Mouse (Mus musculus) ES-E14 (cell line): Measurements from ENCODE around the gene Fam69a. TPM values are rescaled to one million over a fixed set of nuclear protein-coding genes. Genes with fewer than 3 reads are reported as not detected.

ENCODE experiments used
- DNase-seq: peaks from one replicate; pipeline ENCODE4 v3.0.0-alpha.2; 2013; ENCODE audit warnings: low read depth, low spot score
- H3K27ac ChIP-seq: 2 replicates; pipeline ENCODE4 v1.5.1; 2012; ENCODE audit warnings: low read depth, mild to moderate bottlenecking, low read length, moderate library complexity, mixed read lengths; ENCODE audit not compliant: poor library complexity, insufficient read depth, severe bottlenecking
- H3K36me3 ChIP-seq: 2 replicates; pipeline ENCODE4 v1.6.1; 2012; ENCODE audit warnings: mild to moderate bottlenecking, low read length, moderate library complexity, mixed read lengths; ENCODE audit not compliant: control insufficient read depth, poor library complexity, insufficient read depth, severe bottlenecking
- H3K4me1 ChIP-seq, 2 experiments: fragments of 150-350 bp in 1 of 2; sonication (generic) in 1 of 2; 2 replicates each; pipeline ENCODE4 v1.6.1; 2012; ENCODE audit warnings: low read length in 2 of 2, mild to moderate bottlenecking in 1 of 2, mixed read lengths in 1 of 2; ENCODE audit not compliant: control insufficient read depth in 2 of 2, insufficient read depth in 2 of 2, poor library complexity in 1 of 2
- H3K4me3 ChIP-seq, 2 experiments: fragments of 150-350 bp in 1 of 2; sonication (generic) in 1 of 2; 2 replicates each; pipeline ENCODE4 v1.5.1; 2012; ENCODE audit warnings: low read length in 2 of 2, low read depth in 1 of 2, mild to moderate bottlenecking in 1 of 2, mixed read lengths in 1 of 2; ENCODE audit not compliant: insufficient read depth in 1 of 2, poor library complexity in 1 of 2, severe bottlenecking in 1 of 2
- H3K9ac ChIP-seq: 2 replicates; pipeline ENCODE4 v1.6.1; 2012; ENCODE audit warnings: low read depth, mild to moderate bottlenecking, low read length, mixed read lengths; ENCODE audit not compliant: poor library complexity, insufficient read depth, severe bottlenecking
- H3K9me3 ChIP-seq: fragments of 150-350 bp; sonication (generic); 2 replicates; pipeline ENCODE4 v1.6.1; 2012; ENCODE audit warnings: low read depth, mild to moderate bottlenecking, low read length; ENCODE audit not compliant: control insufficient read depth, insufficient read depth
- CHD2 ChIP-seq: IDR thresholded peaks from 2 replicates; pipeline ENCODE4 v1.6.1; 2014; ENCODE audit warnings: mild to moderate bottlenecking, low read depth, low read length, inconsistent platforms
- HCFC1 ChIP-seq: IDR thresholded peaks from 2 replicates; pipeline ENCODE4 v1.6.1; 2012; ENCODE audit warnings: low read length, inconsistent platforms, borderline replicate concordance; ENCODE audit not compliant: insufficient read depth
- MAFK ChIP-seq: IDR thresholded peaks from 2 replicates; pipeline ENCODE4 v1.6.1; 2014; ENCODE audit warnings: mild to moderate bottlenecking, low read depth, low read length, inconsistent platforms; ENCODE audit not compliant: insufficient read depth
- ZC3H11A ChIP-seq: IDR thresholded peaks from 2 replicates; pipeline ENCODE4 v1.6.1; 2012; ENCODE audit warnings: low read depth, mild to moderate bottlenecking, inconsistent platforms, low read length, borderline replicate concordance
- ZNF384 ChIP-seq: IDR thresholded peaks from 2 replicates; pipeline ENCODE4 v1.6.1; 2012; ENCODE audit warnings: low read depth, low read length, inconsistent platforms
- in situ Hi-C, 2 experiments: fragments of 600-800 bp; cut with MboI; formaldehyde crosslinking; loops; one replicate each; pipeline ENCODE4 v1.15.1; 2025; ENCODE audit warnings: low sequenced_read_pairs in 2 of 2, inconsistent platforms in 1 of 2; ENCODE audit not compliant: unreplicated experiment in 2 of 2
- total RNA-seq: library from RNA; depleted of rRNA; stranded (reverse); fragments of 300-350 nt; gene quantifications from 2 replicates; pipeline ENCODE4 v1.2.3, GENCODE M21; 2012

Gene Fam69a
- total RNA-seq, 1 experiment: 7.5 TPM

GRCm38 (mm10) chr5:108017232-108017631, 30.3 kb upstream of the Fam69a start:
- H3K9ac ChIP-seq: no peak overlapping the region
- no peak overlapping the region for H3K27ac ChIP-seq
- H3K9me3 ChIP-seq: no peaks in the 10 kb centered on the region
- in situ Hi-C loops: no loop called here
- TF ChIP-seq ZC3H11A: no peak
- no peak for TF ChIP-seq HCFC1
- TF ChIP-seq MAFK: no peak
- H3K4me3 ChIP-seq: no peak overlapping the region
- no peaks in the 10 kb centered on the region for H3K36me3 ChIP-seq
- no peak for DNase-seq
- no peaks in the 10 kb centered on the region for H3K4me1 ChIP-seq

- Histone ChIP-seq H3K27ac (no peak overlapping the region), H3K4me1 (no peaks in the 10 kb centered on the region), H3K36me3 (no peaks in the 10 kb centered on the region), H3K9me3 (no peaks in the 10 kb centered on the region), H3K4me3 (no peak overlapping the region), H3K9ac (no peak overlapping the region)
- TF ChIP-seq ZC3H11A (no peak), ZNF384 (no peak), HCFC1 (no peak)
- in situ Hi-C loops: no loop called here
- DNase-seq: no peak
These were observed 28.5 kb upstream of the Fam69a start for GRCm38 (mm10) chr5:108015422-108015821.

DNA sequence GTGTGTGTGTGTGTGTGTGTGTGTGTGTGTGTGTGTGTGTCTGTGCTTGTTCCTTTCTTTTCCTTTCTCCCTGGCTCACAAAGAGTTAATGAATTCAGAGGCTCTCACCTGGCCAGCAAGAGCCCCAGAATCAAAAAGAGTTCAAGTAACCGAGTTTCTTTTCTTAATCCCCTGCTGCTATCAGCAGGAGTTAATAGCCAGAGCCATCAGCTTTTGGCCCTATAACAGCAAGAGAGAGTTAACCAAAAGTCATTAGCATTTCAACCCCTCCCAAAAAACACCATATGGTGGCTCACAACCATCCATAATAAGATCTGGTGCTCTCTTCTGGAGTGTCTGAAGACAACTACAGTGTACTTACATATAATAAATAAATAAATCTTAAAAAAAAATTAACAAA, 27.3 kb upstream of the Fam69a start:
- Histone ChIP-seq H3K4me1 (no peaks in the 10 kb centered on the region), H3K36me3 (no peaks in the 10 kb centered on the region), H3K27ac (no peak overlapping the region), H3K9me3 (no peaks in the 10 kb centered on the region), H3K4me3 (no peak overlapping the region), H3K9ac (no peak overlapping the region)
- DNase-seq: no peak
- in situ Hi-C loops: no loop called here
- no peak for TF ChIP-seq HCFC1

DNA sequence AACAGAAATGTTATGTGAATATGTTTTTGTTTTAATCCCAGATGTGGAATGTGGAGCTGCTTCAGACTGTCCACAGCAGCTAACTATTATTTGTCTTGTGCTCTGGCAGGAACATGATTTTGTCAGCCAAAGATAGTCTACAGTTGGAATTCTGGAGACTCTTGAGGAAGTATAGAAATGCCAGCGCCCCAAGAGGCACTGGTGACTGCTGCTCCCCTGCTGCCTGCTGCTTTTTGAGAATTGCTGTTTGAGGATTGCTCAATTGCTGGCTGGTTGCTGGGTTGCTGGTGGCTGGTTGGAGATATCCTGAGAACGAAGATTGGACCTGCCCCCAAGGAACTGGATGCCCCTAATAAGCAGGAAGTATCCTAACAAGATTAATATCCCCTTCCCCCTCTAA, 22.8 kb upstream of the Fam69a start:
- Histone ChIP-seq H3K36me3 (no peaks in the 10 kb centered on the region), H3K9ac (no peak overlapping the region), H3K27ac (no peak overlapping the region), H3K4me3 (no peak overlapping the region), H3K9me3 (no peaks in the 10 kb centered on the region), H3K4me1 (no peaks in the 10 kb centered on the region)
- in situ Hi-C loops: no loop called here
- TF ChIP-seq MAFK (no peak), HCFC1 (no peak), ZNF384 (no peak), ZC3H11A (no peak), CHD2 (no peak)
- no peak for DNase-seq

- H3K27ac ChIP-seq: no peak overlapping the region
These were observed 18.2 kb upstream of the Fam69a start for GRCm38 (mm10) chr5:108005134-108005533.

More at GRCm38 (mm10) chr5:108005134-108005533, 18.2 kb upstream of the Fam69a start:
- H3K9me3 ChIP-seq: no peaks in the 10 kb centered on the region
- peaks cover 0 to 7% of the 10 kb centered on the region in 2 experiments; a peak in 3 of 4 replicates for H3K4me1 ChIP-seq
- H3K36me3 ChIP-seq: no peaks in the 10 kb centered on the region
- in situ Hi-C loops: no loop called here
- no peak overlapping the region for H3K4me3 ChIP-seq
- no peak overlapping the region for H3K9ac ChIP-seq
- no peak for DNase-seq
- TF ChIP-seq MAFK (no peak), ZC3H11A (peak; percentile 31; the same call in 1 of the 2 replicates), CHD2 (no peak), HCFC1 (no peak), ZNF384 (0 out of 2 replicates have a peak, but pooled peaks have one; percentile 6)
